Mouse (Mus musculus): ENCODE measurements around the gene Ankrd33b. TPM values are rescaled to one million over a fixed set of nuclear protein-coding genes. Genes with fewer than 3 reads are reported as not detected.

Ankrd33b gene
- total RNA-seq, 2 experiments from 2014 or later: 16.2 to 17.4 TPM

DNA sequence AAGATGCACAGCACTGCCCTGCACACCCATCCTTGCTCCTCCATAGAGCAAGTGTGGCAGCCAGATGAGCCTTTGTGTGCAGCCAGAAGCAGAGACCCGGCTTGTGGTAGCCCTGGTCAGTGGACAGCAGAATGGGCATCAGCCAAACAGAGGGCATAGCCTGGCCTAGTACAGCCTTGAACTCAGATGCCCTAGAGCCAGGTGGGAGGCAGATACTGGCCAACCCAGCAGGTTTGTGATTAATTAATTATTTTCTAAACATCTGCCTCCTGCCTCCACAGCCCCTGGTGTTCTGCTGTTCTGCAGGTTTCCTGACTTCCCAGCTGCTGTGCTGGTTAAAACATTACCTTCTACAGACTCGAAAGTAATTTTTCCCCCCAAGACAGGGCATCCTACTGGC, 88.4 kb downstream of the Ankrd33b start:
- intact Hi-C loops (cut with DNase I): no loop called here
- no peak for DNase-seq

DNA sequence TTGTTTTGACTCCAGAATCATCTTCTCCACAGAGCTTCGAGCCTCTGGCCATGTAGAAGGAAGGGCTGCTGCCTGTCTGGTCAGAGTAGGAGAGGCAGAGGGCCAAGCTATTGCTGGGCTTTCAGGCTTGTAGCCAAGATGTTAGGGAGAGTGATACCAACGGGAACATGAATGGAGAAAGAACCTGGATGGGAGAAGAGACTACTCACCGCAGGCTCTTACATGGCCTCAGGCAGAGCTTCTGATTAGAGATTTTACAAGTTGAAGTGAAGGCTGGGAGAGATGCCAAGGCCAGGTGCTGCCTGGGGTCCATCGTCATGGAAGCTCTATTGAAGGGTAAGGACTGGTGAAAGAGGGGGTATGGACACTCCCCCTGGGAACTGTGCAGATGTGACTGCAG, 89.4 kb downstream of the Ankrd33b start:
- intact Hi-C loops (cut with DNase I): no loop called here
- DNase-seq: peak; percentile 53 to 55

DNA sequence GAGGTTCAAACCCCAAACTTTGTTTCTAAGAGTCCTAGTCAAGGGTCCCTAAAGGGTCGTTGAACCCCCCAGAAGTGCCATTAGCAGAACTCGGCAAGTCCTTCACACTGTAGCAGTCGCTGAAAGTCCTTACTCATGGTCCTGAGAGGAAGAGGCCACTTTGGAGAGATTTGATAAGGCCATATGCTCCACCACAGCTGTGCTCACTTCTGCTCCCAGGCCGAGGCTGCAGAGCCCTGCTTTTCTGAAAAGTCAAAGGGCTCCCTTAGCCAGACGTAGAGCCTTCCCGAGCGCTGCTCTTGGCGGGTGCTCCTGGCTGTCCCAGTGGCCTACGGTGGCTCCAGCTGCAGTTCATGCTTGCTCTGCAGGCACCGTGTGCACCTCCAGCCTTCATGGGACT, 94.0 kb downstream of the Ankrd33b start:
- intact Hi-C loops (cut with DNase I): no loop called here
- no peak for DNase-seq

DNA sequence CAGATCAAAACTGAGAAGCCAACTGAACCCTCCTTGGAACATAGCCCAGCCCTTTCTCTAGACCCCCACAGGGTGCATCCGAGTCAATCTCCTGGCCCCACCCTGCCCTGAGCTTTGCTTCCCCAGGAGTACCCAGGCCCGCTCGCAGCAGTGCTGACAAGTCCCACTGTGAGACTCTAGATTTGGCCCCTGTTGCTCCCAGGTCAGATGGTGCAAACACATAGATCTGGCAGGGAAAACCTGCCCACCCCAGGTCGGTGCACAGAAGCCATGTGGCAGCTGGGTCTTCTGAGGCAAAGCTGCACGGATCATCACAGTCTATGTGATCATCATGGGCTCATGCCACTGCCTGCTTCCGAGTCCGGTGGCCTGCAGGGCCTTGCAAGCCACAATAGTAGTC, 94.8 kb downstream of the Ankrd33b start:
- DNase-seq: no peak
- intact Hi-C loops (cut with DNase I): no loop called here

DNA sequence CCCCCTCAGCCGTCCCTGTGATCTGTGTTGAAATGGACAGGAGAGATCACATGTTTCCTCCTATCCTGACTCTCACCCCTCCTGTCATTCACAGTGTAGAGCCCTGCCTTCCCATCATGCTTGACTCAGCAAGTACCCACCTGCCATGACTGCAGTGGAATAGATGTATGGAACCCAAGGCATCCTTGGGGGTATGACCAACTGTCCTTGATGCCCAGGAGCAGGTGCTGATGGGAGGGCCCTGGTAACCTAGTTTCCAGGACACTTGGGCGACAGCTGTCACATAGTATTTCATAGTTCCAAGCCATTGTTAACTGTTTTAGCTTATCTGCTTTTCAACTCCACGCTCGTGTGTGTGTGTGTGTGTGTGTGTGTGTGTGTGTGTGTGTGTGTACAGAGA, 98.0 kb downstream of the Ankrd33b start:
- DNase-seq: no peak
- intact Hi-C loops (cut with DNase I): loop anchor here (5.0 to 10.0 kb wide), 2 partner anchors 117 to 845 kb away; no protein-coding TSS in a partner anchor

DNA sequence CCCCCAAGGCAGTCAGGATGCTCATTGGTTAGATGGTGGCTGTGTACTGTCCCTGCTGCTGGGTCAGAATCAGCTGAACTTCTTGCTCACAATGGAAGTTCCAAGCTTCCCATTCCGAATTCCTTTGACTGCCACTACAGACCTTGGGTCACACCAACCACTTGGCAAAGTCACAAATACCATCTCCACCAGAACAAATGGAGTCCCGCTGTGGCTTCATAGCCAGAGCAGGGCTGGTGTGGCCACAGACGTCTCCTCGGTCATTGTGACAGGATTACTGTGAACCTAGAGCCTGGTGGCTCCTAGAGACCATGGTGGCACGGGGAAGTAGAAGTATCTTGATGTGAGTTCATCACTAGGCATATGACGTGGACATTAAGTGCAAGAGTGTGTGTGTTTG, 99.4 kb downstream of the Ankrd33b start:
- intact Hi-C loops (cut with DNase I): loop anchor here (5.0 to 10.0 kb wide), 2 partner anchors 116 to 843 kb away; no protein-coding TSS in a partner anchor
- no peak for DNase-seq

DNA sequence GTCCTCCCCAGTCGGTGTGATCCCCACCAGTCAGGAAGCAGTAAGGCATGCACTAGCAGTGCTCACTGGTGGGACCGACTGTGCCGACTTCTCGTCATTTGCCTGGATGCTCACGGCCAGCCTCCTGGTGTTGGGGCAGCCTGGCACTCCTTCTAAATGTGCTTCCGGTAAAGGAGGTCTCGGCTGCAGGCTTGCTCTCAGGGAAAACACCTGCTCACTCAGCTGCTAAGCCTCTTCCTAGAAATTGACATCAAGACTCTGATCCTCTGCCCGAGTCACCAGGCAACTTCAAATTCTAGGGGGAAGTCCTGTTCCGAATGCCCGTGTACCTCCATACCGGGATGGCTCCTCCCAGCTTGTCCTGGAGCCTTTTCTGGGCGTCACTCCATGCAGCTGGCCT, 101.7 kb downstream of the Ankrd33b start:
- intact Hi-C loops (cut with DNase I): loop anchor here (2.0 to 10.0 kb wide), 3 partner anchors 114 to 841 kb away; no protein-coding TSS in a partner anchor
- no peak for DNase-seq

DNA sequence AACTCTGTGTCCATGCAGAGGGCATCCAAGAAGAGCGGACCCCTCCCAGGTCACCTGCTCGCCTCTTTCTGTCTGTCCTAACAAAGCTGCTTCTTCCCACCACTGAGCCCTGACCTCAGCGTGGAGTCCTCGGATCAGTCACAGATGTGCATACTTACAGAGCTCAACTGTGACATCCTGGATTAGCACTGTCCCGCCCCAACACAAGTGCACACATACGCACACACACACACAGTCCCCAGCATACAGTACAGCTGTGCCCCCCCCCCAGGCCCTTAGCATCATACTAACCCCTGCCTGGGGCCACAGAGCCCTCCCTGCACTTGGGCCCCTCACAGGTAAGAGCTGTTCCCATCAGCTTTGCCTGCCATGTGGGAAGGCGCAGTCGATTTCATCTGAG, 102.1 kb downstream of the Ankrd33b start:
- intact Hi-C loops (cut with DNase I): loop anchor here (2.0 to 10.0 kb wide), 3 partner anchors 113 to 841 kb away; no protein-coding TSS in a partner anchor
- DNase-seq: no peak

DNA sequence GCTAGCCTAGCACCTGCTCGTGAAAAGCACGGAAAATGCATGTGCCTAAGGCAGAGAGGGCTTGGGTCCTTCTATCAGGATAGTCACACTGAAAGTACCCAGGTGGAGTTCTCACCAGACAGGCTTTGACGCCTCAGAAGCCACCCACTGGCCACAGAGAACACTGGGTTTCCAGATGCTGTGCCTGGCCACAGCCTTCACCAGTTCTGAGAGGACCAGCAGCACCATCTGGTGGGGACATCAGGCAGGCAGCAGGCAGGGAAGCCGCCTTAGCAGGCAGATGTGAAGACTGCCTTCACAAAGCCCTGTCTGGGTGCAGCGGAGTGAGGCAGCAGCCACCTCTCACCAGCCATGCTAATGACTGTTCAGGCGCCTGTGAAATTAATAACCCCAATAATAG, 102.7 kb downstream of the Ankrd33b start:
- intact Hi-C loops (cut with DNase I): loop anchor here (2.0 to 10.0 kb wide), 3 partner anchors 113 to 840 kb away; no protein-coding TSS in a partner anchor
- DNase-seq: peak; percentile 84 to 87

DNA sequence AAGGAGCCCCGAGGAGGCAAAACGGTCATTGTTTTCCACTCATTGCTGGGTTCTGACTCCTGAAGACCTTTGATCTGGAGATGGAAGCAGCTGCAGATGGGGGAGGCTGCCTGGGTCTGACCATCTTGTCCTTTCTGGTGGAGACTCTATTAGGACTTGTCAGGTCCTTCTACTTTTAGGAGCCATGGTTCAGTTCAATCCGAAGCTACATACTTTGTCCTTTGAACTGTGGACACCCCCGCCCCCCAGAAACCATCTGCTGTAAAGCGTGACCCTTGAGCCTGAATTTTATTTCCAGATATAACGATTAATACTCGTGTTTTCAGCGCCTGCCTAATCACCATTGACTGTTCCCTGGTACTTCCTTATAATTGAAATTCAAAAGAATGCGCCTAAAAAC, 105.2 kb downstream of the Ankrd33b start:
- intact Hi-C loops (cut with DNase I): loop anchor here (10.0 kb wide), 1 partner anchor 838 kb away; no protein-coding TSS in a partner anchor
- DNase-seq: no peak

DNA sequence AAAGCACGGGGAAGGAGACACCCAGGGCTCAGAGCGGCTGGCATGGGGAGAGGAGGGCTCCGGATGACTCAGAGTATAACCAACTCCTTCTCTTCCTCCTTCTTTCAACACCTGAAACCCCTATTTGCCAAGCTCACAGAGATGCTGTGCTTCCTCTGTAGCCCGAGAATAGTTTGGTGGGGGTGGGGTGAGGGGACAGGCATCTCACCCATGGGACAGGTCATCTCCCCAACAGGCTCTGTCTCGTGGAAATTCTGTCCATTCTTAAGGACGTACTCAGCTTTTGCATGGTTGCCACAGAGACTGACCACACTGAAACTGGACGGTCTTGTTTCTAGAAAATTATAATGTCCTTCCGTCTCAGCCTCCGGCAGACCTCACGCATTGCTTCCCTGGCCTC, 106.4 kb downstream of the Ankrd33b start:
- no peak for DNase-seq
- intact Hi-C loops (cut with DNase I): loop anchor here (10.0 kb wide), 1 partner anchor 836 kb away; no protein-coding TSS in a partner anchor

DNA sequence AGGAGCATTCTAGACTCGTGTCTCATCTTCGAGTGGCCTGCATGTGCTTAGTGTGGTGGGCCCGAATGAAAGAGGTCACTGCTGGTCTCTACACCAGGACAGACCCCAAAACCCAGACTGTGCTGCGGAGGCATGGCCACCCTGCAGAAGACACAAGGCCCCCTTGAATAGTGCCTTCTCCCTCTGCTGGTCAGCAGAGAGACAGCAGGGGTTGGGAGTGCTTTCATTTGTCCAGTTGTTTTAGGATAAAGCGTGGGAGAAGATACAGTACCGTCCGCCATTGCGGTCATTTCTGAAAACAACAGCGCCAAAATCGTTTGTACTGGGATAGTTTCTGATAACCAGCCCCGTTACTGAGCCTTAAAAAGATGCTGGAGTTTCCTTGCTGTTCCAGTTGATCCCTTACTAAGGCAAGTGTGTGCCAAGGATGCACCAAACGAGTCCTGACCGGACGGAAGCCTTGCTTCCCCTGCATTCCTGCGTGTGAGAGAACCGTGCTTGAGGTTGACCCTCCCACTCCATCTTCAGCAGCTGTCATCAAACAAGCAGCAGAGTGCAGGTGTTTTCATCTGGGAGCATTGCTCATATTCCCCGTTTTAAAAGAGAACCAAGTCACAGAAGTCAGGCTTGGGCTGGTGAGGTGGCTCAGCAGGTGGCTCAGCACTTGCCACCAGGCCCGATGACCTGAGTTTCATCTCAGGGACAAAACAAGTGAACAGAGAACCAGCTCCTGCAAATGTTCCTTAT, 108.7 kb downstream of the Ankrd33b start:
- no peak for DNase-seq
- intact Hi-C loops (cut with DNase I): loop anchor here (2.0 kb wide), 1 partner anchor 34 kb away; the partner anchor contains the start of gene Dap

DNA sequence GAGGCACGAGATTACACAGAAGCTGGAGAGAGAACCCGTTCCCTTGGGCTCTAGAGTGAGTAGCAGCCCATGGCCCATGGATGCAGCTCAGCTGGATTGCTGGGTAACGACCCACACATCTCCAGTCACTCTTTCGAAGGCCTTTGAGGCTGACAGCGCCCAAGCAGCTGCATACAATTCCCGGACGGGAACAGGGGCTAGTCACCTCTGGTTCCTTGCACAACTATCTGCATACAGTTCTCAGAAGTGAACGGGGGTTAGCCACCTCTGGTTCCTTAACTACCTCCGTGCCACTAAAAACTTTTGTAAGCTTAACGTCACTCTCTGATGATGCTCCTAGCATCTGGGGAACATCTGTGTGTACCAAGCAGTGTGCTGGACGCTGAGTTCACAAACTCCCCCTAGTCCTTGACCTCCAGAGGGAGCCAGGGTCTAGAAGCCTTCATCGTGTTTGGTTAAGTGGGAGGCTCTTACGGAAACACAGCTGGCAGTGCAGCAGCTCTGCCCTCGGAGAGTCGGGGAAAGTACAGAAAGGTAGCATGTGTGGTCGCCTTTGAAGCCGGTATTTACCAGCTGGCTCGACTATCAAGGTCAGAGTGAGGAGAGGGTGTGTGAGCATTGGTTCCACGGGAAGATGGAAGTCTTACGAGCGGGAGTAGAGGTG, 109.4 kb downstream of the Ankrd33b start:
- intact Hi-C loops (cut with DNase I): loop anchor here (2.0 kb wide), 1 partner anchor 33 kb away; the partner anchor contains the start of gene Dap
- DNase-seq: no peak

DNA sequence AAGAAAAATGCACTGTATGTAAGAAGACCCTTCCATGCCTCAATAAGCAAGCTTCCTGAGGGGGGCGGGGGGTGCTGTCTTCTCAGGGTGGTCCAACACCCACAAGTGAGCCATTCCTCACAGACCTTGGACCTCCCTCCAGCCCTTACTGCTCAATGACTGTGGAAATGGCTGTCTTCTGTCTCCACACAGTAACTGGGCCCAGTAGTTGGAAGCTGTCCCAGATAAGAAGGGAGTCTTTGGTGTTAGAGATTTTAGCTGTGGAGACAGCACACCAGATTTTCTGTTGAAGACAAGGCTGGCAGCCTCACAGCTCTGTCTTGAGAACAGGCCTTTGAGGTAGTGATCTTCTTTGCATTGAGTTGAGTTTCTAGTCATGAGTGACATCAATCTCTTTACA, 110.2 kb downstream of the Ankrd33b start:
- intact Hi-C loops (cut with DNase I): no loop called here
- no peak for DNase-seq

DNA sequence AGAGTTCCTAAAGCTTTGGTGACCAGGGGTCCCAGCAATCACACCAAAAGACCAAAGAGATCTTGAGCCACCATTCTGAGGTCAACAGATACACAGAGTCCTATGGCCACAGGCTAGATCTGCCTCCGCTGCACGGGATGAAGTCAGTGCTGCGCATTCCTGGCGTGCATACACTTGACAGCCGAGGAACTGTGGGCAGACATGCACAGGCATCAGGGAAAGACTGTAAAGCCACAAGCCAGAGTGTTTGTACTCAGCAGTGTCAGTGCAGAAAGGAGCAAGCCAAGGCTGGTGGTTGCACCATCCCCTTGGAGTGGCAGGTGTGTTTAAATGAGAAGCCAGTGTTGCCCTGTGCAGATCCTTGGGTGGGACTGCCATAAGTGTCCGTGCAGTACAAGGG, 111.8 kb downstream of the Ankrd33b start:
- intact Hi-C loops (cut with DNase I): no loop called here

DNA sequence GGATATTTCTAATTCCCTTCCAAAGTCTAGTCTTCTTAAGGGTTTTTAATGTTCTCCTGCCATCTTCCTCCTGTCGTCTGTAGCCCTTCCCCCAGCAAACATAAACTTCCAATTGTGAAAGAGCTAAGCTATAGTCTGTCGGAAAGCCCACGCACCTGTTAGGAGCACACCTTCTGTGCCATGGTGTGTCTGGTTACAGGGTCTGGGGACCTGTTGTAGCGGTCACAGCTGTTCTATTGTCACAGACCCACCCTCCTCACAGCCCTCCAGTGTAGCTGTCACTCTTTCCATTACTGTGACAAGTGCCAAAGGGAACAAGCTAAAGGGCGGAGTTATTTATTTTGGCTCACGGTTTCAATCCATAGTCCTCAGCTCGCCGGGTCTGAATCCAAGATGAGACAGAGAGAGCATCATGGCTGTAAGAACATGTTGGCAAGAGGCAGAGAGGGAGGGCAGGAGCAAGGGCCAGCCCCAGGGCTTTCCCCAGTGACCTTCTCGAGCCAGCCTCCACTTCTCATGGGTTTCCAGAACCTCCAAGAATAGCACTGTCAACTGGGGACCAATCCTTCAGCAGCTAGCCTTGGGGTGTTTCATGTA, 112.5 kb downstream of the Ankrd33b start:
- intact Hi-C loops (cut with DNase I): no loop called here
- no peak for DNase-seq

More for the DNA sequence above, 111.8 kb downstream of the Ankrd33b start:
- no peak for DNase-seq

DNA sequence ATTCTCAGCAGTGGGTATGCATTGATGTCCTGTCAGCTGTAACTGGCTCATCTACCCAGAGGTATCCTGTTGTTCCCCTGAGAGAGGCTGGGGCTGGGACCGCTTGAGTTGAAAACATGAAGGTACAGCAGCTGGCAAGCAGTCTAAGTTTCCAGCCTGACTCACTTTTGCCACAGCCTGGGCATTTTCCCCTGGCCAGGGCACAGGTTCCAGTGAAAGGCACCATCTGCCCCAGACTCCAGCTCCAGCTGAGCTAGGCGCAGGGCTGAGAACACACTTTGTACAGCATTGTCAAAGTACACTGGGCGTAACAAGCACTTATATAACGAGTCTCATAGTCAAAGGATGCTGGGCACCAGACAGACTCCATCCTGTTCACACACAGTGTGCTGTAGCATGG, 113.6 kb downstream of the Ankrd33b start:
- intact Hi-C loops (cut with DNase I): no loop called here
- DNase-seq: no peak

DNA sequence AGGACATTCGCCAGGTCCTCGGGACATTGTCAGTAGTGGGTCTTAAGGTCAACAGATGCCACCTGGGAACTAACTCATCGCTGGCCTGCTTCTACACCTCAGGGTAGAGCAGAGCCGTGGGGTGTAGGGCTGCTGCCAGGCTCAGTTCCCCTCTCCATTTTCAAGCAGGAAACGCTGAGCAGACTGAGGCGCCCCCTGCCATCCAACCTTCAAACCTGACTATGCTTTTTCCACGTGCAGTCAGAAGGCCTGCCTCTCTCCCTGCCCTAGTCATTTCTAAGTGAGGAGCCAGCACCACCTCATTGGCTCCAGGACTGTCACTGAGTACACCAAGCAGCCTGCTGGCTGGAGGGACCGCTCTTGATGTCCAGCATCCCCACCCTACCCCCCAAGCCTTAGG, 114.1 kb downstream of the Ankrd33b start:
- DNase-seq: no peak
- intact Hi-C loops (cut with DNase I): no loop called here

DNA sequence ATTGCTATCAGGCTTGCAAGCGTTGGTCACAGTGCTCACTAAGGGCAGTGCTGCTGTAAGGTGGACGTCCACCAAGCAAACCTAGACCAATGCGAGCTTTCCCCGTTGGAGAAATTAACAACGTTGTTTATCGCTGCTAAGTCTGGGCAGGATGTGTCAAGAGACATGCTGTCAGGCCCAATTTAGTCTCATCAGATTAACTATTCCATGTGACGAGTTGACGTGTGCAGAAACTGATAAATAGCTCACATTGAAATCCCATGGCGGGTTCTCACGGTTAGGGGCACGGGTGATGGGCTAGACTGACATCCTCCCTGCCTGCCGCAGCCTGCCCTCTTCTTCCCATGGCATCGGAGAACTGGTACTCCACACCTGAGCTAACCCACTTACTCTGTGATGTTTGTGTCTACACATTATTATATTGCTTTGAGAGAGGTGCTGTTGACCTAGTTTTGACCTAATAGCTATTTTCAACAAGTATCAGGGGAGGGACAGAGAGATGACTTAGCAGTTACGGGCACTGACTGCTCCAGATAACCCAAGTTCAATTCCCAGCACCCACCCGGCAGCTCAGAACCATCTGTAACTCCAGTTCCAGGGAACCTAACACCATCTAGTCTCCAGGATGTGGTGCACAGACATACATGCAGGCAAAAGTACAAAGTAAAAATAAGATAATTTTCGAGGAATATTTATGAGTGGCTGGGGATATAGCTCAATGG, 114.8 kb downstream of the Ankrd33b start:
- DNase-seq: no peak
- intact Hi-C loops (cut with DNase I): no loop called here

DNA sequence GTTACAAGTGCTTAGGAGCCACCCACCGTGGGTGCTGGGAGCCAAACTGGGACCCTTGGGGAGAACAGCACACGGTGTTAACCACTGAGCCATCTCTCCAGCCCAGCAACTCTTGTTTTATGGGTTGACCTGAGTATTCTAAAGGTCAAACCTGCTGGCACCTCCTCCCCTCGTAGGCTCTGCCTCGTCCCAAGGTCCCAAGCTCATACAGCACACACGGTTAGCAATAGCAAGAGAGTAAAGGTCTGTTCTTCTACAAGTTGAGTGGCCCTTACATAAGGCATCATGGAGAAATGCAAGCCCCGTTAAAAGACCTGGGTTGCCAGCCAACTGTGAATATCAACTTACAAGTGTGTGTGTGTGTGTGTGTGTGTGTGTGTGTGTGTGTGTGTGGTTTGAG, 116.3 kb downstream of the Ankrd33b start:
- intact Hi-C loops (cut with DNase I): no loop called here
- no peak for DNase-seq

DNA sequence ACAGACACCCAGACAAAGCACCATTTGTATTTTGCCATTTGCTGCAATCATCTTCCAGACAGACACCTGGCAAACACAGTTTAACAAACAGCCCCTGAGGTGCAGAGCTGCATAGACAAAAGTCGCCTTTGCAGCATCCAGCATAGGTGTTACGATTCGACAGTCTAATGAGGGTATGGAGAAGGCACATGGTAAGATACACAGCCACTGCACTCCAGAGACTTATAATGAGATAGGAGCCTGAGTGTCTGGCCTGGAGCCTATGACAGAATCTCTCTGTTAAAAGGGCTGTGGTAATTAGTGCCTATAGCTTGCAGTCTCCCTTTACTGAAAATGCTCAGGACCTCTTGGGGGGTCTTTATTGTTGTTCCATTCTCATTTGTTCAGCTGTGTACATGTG, 116.8 kb downstream of the Ankrd33b start:
- intact Hi-C loops (cut with DNase I): no loop called here
- no peak for DNase-seq

Data from heart, postnatal 10 days (tissue).